Mouse (Mus musculus): Measurements from ENCODE around the gene Tmem100. TPM values are rescaled to one million over a fixed set of nuclear protein-coding genes. Genes with fewer than 3 reads are reported as not detected.

Tmem100 gene
- 1.5 and 1.8 TPM in 2 replicates for polyA plus RNA-seq (2012; rRNA removed)

- Histone ChIP-seq H3K27me3 (replicated peaks; ENCODE audit: control insufficient read depth, insufficient read depth, low read length) (peaks cover 2% of the 10 kb centered on the region; the same call in 1 of the 2 replicates), H3K4me1 (ENCODE audit: control insufficient read depth, insufficient read depth, low read length) (no peaks in the 10 kb centered on the region), H3K4me3 (ENCODE audit: insufficient read depth, low read depth, low read length) (peak within 1 kb of the TSS; percentile 12), H3K27ac (ENCODE audit: insufficient read depth, low read depth, low read length) (no peak within 1 kb of the TSS), H3K36me3 (ENCODE audit: control insufficient read depth, insufficient read depth, low read length) (no peaks in the 10 kb centered on the region)
- DNase-seq, result no peak
- 42% methylated on average over 13 of the region's 13 CpGs for WGBS
- TF ChIP-seq POLR2A (IDR thresholded peaks at IDR 0.05; ENCODE audit: low read depth, low read length) (no peak), CTCF (conservative IDR thresholded peaks at IDR 0.05; ENCODE audit: insufficient read depth, insufficient read length, low read depth, low read length) (no peak)
Observed at GRCm38 (mm10) chr11:90029841-90030398, at the start of gene Tmem100. Tmem100 (plus strand) TSS chr11:90030348.

DNA sequence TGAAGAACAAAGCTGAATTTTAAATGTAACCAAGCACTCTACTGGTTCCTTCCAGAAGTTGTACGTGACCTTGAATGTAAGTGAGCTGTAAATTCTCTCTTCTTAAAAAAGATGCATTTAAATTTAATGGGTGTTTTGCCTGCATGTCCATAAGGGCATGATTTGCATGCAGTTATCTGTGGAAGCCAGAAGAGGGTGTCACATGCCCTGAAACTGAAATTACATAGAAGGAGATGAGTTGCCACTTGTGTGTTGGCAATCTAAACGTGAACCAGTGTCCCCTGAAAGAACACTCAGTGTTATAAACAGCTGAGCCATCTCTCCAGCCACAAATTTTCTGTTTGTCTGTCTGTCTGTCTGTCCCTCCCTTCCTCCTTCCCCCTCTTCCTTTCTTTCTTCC lies 47.2 kb upstream of the Tmem100 start:
- no peak for TF ChIP-seq CTCF (conservative IDR thresholded peaks at IDR 0.05; ENCODE audit: insufficient read depth, insufficient read length, low read depth, low read length)
- H3K27ac ChIP-seq (ENCODE audit: insufficient read depth, low read depth, low read length), result no peak overlapping the region
- no peaks in the 10 kb centered on the region; the same call in 1 of the 2 replicates for H3K4me1 ChIP-seq (ENCODE audit: control insufficient read depth, insufficient read depth, low read length)
- no peak overlapping the region for H3K4me3 ChIP-seq (ENCODE audit: insufficient read depth, low read depth, low read length)
- 77% methylated on average over 2 of the region's 2 CpGs for WGBS
- H3K27me3 ChIP-seq (replicated peaks; ENCODE audit: control insufficient read depth, insufficient read depth, low read length), result no peaks in the 10 kb centered on the region
- no peak for DNase-seq
- no peaks in the 10 kb centered on the region for H3K36me3 ChIP-seq (ENCODE audit: control insufficient read depth, insufficient read depth, low read length)

GRCm38 (mm10) chr11:89984436-89984835 lies 45.7 kb upstream of the Tmem100 start:
- Histone ChIP-seq H3K27me3 (replicated peaks; ENCODE audit: control insufficient read depth, insufficient read depth, low read length) (no peaks in the 10 kb centered on the region), H3K27ac (ENCODE audit: insufficient read depth, low read depth, low read length) (no peak overlapping the region), H3K36me3 (ENCODE audit: control insufficient read depth, insufficient read depth, low read length) (no peaks in the 10 kb centered on the region), H3K4me3 (ENCODE audit: insufficient read depth, low read depth, low read length) (no peak overlapping the region), H3K4me1 (ENCODE audit: control insufficient read depth, insufficient read depth, low read length) (no peaks in the 10 kb centered on the region)
- TF ChIP-seq POLR2A (IDR thresholded peaks at IDR 0.05; ENCODE audit: low read depth, low read length) (no peak), CTCF (conservative IDR thresholded peaks at IDR 0.05; ENCODE audit: insufficient read depth, insufficient read length, low read depth, low read length) (no peak)
- no peak for DNase-seq
- WGBS, result 97% methylated on average over 5 of the region's 5 CpGs

GRCm38 (mm10) chr11:89985200-89986187 lies 44.7 kb upstream of the Tmem100 start:
- no peak overlapping the region for H3K27ac ChIP-seq (ENCODE audit: insufficient read depth, low read depth, low read length)
- DNase-seq, result no peak

GRCm38 (mm10) chr11:89986516-89986915 lies 43.6 kb upstream of the Tmem100 start:
- H3K4me1 ChIP-seq (ENCODE audit: control insufficient read depth, insufficient read depth, low read length), result 0 out of 2 replicates have a peak, but pooled peaks cover 2% of the 10 kb centered on the region
- no peak overlapping the region for H3K4me3 ChIP-seq (ENCODE audit: insufficient read depth, low read depth, low read length)
- H3K27ac ChIP-seq (ENCODE audit: insufficient read depth, low read depth, low read length), result no peak overlapping the region
- no peaks in the 10 kb centered on the region for H3K36me3 ChIP-seq (ENCODE audit: control insufficient read depth, insufficient read depth, low read length)
- TF ChIP-seq POLR2A (IDR thresholded peaks at IDR 0.05; ENCODE audit: low read depth, low read length) (no peak), CTCF (conservative IDR thresholded peaks at IDR 0.05; ENCODE audit: insufficient read depth, insufficient read length, low read depth, low read length) (no peak)
- H3K27me3 ChIP-seq (replicated peaks; ENCODE audit: control insufficient read depth, insufficient read depth, low read length), result no peaks in the 10 kb centered on the region
- WGBS, result 91% methylated on average over 8 of the region's 8 CpGs
- DNase-seq, result no peak

More at GRCm38 (mm10) chr11:89985200-89986187, 44.7 kb upstream of the Tmem100 start:
- Histone ChIP-seq H3K4me1 (ENCODE audit: control insufficient read depth, insufficient read depth, low read length) (no peaks in the 10 kb centered on the region), H3K36me3 (ENCODE audit: control insufficient read depth, insufficient read depth, low read length) (no peaks in the 10 kb centered on the region), H3K27me3 (replicated peaks; ENCODE audit: control insufficient read depth, insufficient read depth, low read length) (no peaks in the 10 kb centered on the region), H3K4me3 (ENCODE audit: insufficient read depth, low read depth, low read length) (no peak overlapping the region)
- TF ChIP-seq POLR2A (IDR thresholded peaks at IDR 0.05; ENCODE audit: low read depth, low read length), result no peak
- no peak for TF ChIP-seq CTCF (conservative IDR thresholded peaks at IDR 0.05; ENCODE audit: insufficient read depth, insufficient read length, low read depth, low read length)
- WGBS, result 63% methylated on average over 10 of the region's 10 CpGs

- Histone ChIP-seq H3K27me3 (replicated peaks; ENCODE audit: control insufficient read depth, insufficient read depth, low read length) (no peaks in the 10 kb centered on the region), H3K4me1 (ENCODE audit: control insufficient read depth, insufficient read depth, low read length) (peaks cover 8% of the 10 kb centered on the region; the same call in 1 of the 2 replicates), H3K36me3 (ENCODE audit: control insufficient read depth, insufficient read depth, low read length) (no peaks in the 10 kb centered on the region), H3K27ac (ENCODE audit: insufficient read depth, low read depth, low read length) (no peak overlapping the region), H3K4me3 (ENCODE audit: insufficient read depth, low read depth, low read length) (no peak overlapping the region)
- peak; percentile 72 for DNase-seq
- TF ChIP-seq POLR2A (IDR thresholded peaks at IDR 0.05; ENCODE audit: low read depth, low read length) (no peak), CTCF (conservative IDR thresholded peaks at IDR 0.05; ENCODE audit: insufficient read depth, insufficient read length, low read depth, low read length) (peak; percentile 92)
- 23% methylated on average over 8 of the region's 8 CpGs for WGBS
Observed at GRCm38 (mm10) chr11:89988936-89989589, 41.1 kb upstream of the Tmem100 start.
